Mouse (Mus musculus) heart, embryonic 15.5 days (tissue): ENCODE measurements around the gene 4933427D14Rik. TPM values are rescaled to one million over a fixed set of nuclear protein-coding genes. Genes with fewer than 3 reads are reported as not detected.

Source experiments
- ATAC-seq: fragments of 200-750 bp; cut with Nextera tagmentation; replicated peaks from 2 replicates; pipeline ENCODE4 v1.8.0; 2017; ENCODE audit warnings: low read depth, moderate TSS enrichment; ENCODE audit not compliant: insufficient number of reproducible peaks, insufficient read depth, low FRiP score
- H3K27ac ChIP-seq: fragments of 300-500 bp; sonication (generic); 2 replicates; pipeline ENCODE4 v1.5.1; 2015; ENCODE audit warnings: mild to moderate bottlenecking, inconsistent platforms
- H3K27me3 ChIP-seq: fragments of 300-500 bp; sonication (generic); 2 replicates; pipeline ENCODE4 v1.6.1; 2015; ENCODE audit warnings: inconsistent platforms
- H3K36me3 ChIP-seq: fragments of 300-500 bp; sonication (generic); 2 replicates; pipeline ENCODE4 v1.6.1; 2015; ENCODE audit warnings: mild to moderate bottlenecking, inconsistent platforms
- H3K4me1 ChIP-seq: fragments of 300-500 bp; sonication (generic); replicated peaks from 2 replicates; pipeline ENCODE4 v1.6.1; 2015; ENCODE audit warnings: inconsistent platforms
- H3K4me2 ChIP-seq: fragments of 300-500 bp; sonication (generic); 2 replicates; pipeline ENCODE4 v1.6.1; 2015; ENCODE audit warnings: inconsistent platforms, mild to moderate bottlenecking, moderate library complexity
- H3K4me3 ChIP-seq: fragments of 300-500 bp; sonication (generic); 2 replicates; pipeline ENCODE4 v1.5.1; 2015; ENCODE audit warnings: mild to moderate bottlenecking, inconsistent platforms
- H3K9ac ChIP-seq: fragments of 300-500 bp; sonication (generic); 2 replicates; pipeline ENCODE4 v1.6.1; 2015; ENCODE audit warnings: mild to moderate bottlenecking, inconsistent platforms
- H3K9me3 ChIP-seq: fragments of 300-500 bp; sonication (generic); replicated peaks from 2 replicates; pipeline ENCODE4 v1.6.1; 2016; ENCODE audit warnings: inconsistent platforms
- WGBS: fragments of 180-500 bp; shearing (Covaris S2); methylation state at CpG from one replicate; pipeline ENCODE4 v1.1.7; 2015; ENCODE audit warnings: mixed read lengths; 5-methylcytosine and 5-hydroxymethylcytosine counted together
- polyA plus RNA-seq: library from polyadenylated mRNA; unstranded; fragments of >200 nt; fragmentation: Nextera tagmentation; extraction: Ambion mirVana; gene quantifications from 2 replicates; pipeline ENCODE4 v1.2.1, GENCODE M21; 2015

4933427D14Rik gene
- polyA plus RNA-seq, 1 experiment from 2014 or later: 6.1 TPM

DNA sequence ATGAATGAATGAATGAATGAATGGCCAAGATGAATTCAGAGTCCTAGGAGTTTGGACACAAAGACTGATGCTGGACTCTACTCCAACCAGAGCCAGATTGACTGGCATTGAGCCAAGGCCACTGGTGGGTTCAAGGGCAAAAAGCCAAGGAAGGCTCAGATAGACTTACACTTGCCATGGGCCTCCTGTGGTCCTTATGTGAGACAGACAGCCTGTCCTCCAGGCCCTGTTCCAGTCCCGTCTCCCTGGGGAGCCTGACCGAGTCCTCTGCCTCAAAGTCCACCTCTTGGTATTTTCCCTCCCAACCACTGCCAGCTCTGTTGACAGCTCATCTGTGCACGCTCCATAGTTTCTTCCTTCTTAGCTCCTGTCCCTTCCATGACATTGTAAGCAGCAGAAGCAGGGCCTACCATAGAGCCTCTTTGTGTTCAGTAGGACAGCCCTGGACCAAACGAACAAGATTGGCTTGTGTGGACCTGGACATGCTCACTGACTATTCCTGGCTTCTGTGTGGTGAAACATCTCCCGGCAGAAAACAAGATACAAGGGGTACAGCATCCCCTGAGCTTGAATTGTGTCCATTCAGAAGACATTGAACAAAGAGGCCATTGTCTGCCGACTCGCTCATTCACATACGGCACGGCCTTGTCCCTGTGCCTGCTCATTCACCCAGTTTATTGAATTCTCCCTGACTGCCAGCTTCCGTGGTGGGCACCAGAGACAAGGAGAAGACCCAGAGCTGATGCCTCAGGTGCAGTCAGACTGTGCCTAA lies 18.9 kb upstream of the 4933427D14Rik start:
- no peak overlapping the region for H3K4me2 ChIP-seq
- H3K9ac ChIP-seq: no peak overlapping the region
- 63% methylated on average over 10 of the region's 10 CpGs for WGBS
- no peak overlapping the region for H3K4me3 ChIP-seq
- no peak for ATAC-seq
- H3K27me3 ChIP-seq: peaks cover 3% of the 10 kb centered on the region; the same call in 1 of the 2 replicates
- no peaks in the 10 kb centered on the region for H3K36me3 ChIP-seq
- 0 out of 2 replicates have a peak, but pooled peaks cover 4% of the 10 kb centered on the region for H3K4me1 ChIP-seq
- H3K27ac ChIP-seq: no peak overlapping the region
- no peaks in the 10 kb centered on the region for H3K9me3 ChIP-seq

DNA sequence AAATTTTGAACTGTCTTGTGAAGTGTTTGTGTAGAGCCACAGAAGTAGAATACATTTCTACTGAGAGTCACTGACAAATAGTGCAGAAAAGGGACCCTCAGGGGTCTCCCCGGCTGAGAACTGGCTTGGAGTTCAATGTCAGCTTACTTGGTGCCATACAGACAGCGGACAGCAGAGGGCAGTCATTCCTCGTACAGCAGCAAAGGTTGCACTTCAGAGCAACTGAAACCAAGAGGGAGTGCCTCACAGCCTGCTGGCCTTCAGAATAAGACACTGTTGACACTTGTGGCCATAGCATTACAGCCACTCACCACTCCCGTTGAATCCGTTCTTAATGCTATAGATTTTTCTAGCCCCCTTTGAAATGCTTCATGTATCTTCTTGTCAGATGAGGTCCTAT lies 17.6 kb upstream of the 4933427D14Rik start:
- 9% methylated on average over 5 of the region's 5 CpGs for WGBS

DNA sequence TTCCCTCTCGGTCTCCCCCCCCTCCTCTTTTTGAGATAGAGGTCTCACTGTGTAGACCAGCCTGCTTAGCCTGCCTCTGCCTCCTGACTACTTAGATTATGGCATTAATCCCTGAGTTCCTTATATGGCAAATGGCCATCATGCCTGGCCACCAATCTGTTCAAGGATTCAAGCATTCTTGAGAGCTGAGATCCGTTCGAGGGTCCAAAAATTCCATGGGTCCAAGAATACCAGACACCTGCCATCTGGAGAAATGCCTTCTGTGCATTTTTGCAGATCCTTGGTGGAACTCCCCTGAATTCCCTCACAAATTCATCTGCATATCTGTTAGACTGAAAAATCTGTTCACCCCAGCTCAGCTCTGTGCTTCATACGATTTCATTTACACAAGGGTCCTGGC lies 16.2 kb upstream of the 4933427D14Rik start:
- WGBS: 74% methylated on average over 4 of the region's 4 CpGs
- H3K4me1 ChIP-seq: 0 out of 2 replicates have a peak, but pooled peaks cover 4% of the 10 kb centered on the region
- no peak overlapping the region for H3K4me3 ChIP-seq
- no peak overlapping the region for H3K9ac ChIP-seq
- H3K4me2 ChIP-seq: no peak overlapping the region
- no peak overlapping the region for H3K27ac ChIP-seq
- ATAC-seq: no peak
- H3K27me3 ChIP-seq: peaks cover 1% of the 10 kb centered on the region; the same call in 1 of the 2 replicates
- no peaks in the 10 kb centered on the region for H3K36me3 ChIP-seq
- H3K9me3 ChIP-seq: no peaks in the 10 kb centered on the region

More for the DNA sequence above, 17.6 kb upstream of the 4933427D14Rik start:
- Histone ChIP-seq H3K4me2 (no peak overlapping the region), H3K27ac (no peak overlapping the region), H3K9ac (no peak overlapping the region), H3K36me3 (no peaks in the 10 kb centered on the region), H3K4me1 (0 out of 2 replicates have a peak, but pooled peaks cover 4% of the 10 kb centered on the region), H3K27me3 (peaks cover 3% of the 10 kb centered on the region; the same call in 1 of the 2 replicates), H3K9me3 (no peaks in the 10 kb centered on the region), H3K4me3 (no peak overlapping the region)
- no peak for ATAC-seq

DNA sequence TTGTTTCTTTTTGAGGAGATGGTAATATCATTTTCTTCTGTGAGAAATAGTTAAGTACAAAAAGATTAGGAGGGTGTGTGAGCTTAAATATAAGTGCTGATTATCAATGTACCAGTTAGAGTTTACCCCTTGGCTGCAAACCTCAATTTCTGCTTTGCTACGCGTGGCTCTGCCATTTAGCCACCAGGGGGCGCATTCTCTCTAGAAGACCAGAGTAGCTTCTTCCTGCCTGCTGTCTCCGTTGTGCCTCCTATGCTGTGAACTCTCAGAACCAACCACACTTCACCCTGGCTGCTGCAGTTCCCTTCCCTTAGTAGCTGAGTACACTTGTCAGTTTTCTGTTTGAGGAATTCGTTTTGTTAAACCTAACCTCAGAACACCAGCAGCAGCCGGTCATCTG lies 14.0 kb upstream of the 4933427D14Rik start:
- Histone ChIP-seq H3K9ac (no peak overlapping the region), H3K4me2 (no peak overlapping the region), H3K4me3 (no peak overlapping the region), H3K9me3 (no peaks in the 10 kb centered on the region), H3K27ac (no peak overlapping the region), H3K27me3 (no peaks in the 10 kb centered on the region), H3K4me1 (peaks cover 9% of the 10 kb centered on the region; the same call in 1 of the 2 replicates), H3K36me3 (no peaks in the 10 kb centered on the region)
- ATAC-seq: no peak
- WGBS: 18% methylated on average over 6 of the region's 6 CpGs

DNA sequence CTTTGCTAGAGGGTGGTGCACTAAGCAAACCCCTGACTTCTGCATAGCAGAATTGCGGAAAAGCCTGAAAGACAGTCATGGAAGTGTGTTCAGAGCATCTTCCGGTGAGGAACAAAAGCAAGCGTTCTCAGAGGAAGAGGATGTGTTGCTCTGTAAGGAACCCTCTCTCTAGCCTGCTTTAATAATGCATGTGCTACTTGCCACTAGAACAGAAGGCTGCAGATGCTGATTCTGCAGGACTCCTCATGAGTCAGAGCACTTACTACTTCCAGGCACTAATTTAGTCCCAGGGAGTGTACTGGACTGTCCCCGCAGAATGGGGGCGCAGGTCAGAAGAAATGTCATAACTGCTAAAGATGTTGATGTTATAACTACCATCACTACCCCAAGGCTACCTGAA lies 9.9 kb upstream of the 4933427D14Rik start:
- WGBS: 82% methylated on average over 5 of the region's 5 CpGs
- Histone ChIP-seq H3K4me2 (no peak overlapping the region), H3K27ac (no peak overlapping the region), H3K27me3 (no peaks in the 10 kb centered on the region), H3K9ac (no peak overlapping the region), H3K4me1 (peaks cover 18% of the 10 kb centered on the region), H3K36me3 (peaks cover 2% of the 10 kb centered on the region), H3K9me3 (no peaks in the 10 kb centered on the region), H3K4me3 (no peak overlapping the region)
- ATAC-seq: no peak

DNA sequence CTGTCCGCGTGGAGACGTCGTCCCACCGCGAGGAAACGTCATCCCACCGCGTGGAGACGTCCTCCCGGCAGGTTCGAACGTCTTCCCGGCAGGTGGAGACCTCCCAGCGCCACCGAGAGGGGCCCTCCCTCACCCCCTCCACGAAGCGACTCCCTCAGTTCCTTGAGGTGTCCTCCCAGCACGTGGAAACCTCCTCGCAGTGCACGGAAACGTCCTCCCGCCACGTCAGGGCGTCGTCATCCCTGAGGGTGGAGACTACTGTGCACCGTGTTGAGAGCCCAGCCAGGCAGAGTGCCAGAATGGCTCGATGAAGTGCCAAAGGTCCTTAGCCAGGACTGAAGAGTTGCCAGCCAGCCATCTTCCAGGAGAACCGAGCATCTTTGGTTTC lies 8.1 kb upstream of the 4933427D14Rik start, which contains the start of gene Med31:
TSS of gene Med31 (minus strand) at position 183 of the 388 bp plus-strand sequence.
- no peaks in the 10 kb centered on the region for H3K9me3 ChIP-seq
- H3K36me3 ChIP-seq: peaks cover 18% of the 10 kb centered on the region
- H3K4me2 ChIP-seq: peak within 1 kb of the TSS; percentile 94
- peaks cover 18% of the 10 kb centered on the region for H3K4me1 ChIP-seq
- peak; percentile 69 for ATAC-seq
- H3K27me3 ChIP-seq: no peaks in the 10 kb centered on the region
- H3K27ac ChIP-seq: peak within 1 kb of the TSS; percentile 78
- peak within 1 kb of the TSS; percentile 93 for H3K4me3 ChIP-seq
- WGBS: 2% methylated on average over 29 of the region's 29 CpGs
- H3K9ac ChIP-seq: peak within 1 kb of the TSS; percentile 80

DNA sequence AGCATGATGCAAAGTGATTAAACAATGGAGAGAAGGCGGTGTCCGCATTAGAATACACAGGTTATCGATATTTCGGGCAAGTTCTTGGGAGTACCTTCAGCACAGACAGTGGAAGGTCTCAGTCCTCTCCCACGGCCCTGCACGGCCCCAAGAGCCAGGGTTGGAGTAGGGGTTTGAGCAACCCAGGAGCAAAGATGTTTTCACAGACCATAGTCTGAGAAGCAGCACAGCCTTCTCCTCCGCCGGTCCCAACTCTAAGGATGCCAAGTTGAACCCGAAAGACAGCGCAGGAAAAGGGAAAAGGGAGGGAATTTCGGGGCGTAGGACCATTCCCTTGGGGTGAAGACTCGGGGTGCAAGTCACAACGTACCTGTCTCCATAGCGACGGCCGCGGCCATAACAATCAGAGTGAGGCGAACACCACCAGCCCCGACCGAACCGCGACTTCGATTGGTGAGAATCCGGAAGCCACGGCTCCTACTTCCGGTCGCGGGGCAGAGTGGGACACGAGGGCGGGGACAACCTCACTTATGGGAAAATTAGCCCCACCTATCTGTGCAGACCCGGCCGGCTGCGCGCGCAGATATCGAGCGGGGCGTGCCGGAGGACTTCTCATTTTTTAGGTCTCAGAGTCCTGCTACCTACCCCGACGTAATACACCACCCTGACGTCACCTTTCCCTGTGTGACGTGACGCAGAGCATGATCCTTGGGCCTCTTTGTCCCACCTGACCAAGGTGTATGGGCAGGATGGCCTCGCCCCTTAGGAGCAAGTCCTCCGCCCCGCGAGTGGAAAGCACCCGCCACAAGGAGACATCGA lies 7.5 kb upstream of the 4933427D14Rik start:
- Histone ChIP-seq H3K4me2 (peak overlapping the region; percentile 94), H3K27ac (peak overlapping the region; percentile 78), H3K4me3 (peak overlapping the region; percentile 93), H3K27me3 (no peaks in the 10 kb centered on the region), H3K9me3 (no peaks in the 10 kb centered on the region), H3K9ac (peak overlapping the region; percentile 80), H3K4me1 (peaks cover 18% of the 10 kb centered on the region), H3K36me3 (peaks cover 24% of the 10 kb centered on the region)
- ATAC-seq: peak; percentile 96
- 1% methylated on average over 51 of the region's 51 CpGs for WGBS

DNA sequence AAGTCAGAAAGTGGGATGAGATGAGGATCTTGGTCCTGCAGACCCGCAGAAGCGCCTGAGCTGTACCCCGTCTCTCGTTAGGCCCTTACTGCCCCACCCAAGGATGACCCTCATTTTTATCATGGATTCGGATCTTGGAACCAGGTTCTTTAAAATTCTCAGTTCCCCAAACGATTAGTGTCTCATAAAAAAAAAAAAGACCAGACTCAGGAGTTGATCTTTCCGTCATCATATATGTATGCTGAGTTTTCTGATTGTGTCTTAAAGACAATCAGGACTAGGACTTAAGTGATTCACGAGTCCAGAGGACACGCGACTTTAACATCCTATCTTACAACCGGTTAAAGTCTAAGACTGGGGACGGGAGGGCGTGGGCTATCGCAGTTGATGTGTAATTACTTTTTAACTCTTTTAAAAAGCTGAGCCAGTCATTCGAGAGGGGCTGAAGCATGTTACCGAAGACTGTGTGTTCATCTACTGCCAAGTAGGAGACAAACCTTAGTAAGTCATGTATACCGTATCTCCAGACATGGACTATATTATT lies 647 bp upstream of the 4933427D14Rik start:
- peak overlapping the region; percentile 82 for H3K9ac ChIP-seq
- H3K4me1 ChIP-seq: peaks cover 17% of the 10 kb centered on the region
- H3K4me2 ChIP-seq: peak overlapping the region; percentile 93
- H3K36me3 ChIP-seq: peaks cover 25% of the 10 kb centered on the region
- no peak for ATAC-seq
- 11% methylated on average over 17 of the region's 17 CpGs for WGBS
- no peaks in the 10 kb centered on the region for H3K9me3 ChIP-seq
- no peaks in the 10 kb centered on the region for H3K27me3 ChIP-seq
- peak overlapping the region; percentile 56; the same call in 1 of the 2 replicates for H3K27ac ChIP-seq
- peak overlapping the region; percentile 82 for H3K4me3 ChIP-seq

DNA sequence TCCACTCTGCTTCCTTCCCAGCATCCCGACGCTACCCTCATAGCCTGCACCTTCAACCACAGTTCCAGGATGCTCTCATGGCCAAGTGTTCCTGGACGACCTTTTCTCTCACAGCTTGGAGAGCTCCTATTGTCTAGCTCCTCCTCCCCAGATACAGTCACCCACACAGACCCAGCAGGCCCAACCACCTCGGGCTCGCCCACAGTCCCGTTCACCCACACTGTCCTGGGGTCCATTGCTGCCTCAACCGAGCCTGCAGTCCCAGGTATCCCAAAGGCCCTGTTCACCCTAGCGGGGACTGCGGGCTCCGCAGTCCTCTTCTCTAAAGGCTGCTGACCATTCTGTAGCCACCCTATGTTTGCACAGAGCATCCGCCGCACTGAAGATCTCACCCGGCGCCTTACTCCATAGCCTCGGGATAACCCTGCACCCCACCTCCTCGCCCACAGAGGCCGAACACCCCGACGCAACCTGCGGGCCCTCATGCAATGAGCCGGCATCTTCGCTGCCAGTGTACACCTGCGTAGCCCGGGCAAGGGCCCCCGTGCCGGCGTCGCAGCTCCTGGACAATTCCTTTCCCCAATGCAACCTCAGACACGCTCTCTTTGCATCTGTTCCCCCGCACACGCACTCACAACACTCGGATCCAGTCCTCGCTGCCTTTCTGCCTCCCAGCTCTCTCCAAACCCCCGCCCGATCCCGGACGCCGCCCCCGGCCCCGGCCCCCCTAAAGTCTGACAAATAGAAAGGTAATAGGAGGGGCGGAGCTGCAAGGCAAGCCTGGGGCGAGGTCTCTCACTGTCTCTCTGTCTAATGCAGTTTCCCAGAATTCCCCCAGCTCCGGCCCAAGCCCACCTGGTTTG lies 687 bp downstream of the 4933427D14Rik start, which contains the start of gene Gm43951:
TSS of gene Gm43951 (minus strand) at position 500 of the 863 bp plus-strand sequence.
- ATAC-seq: peak; percentile 36; the same call in 1 of the 2 replicates
- Histone ChIP-seq H3K27me3 (no peaks in the 10 kb centered on the region), H3K36me3 (peaks cover 19% of the 10 kb centered on the region), H3K4me3 (peak within 1 kb of the TSS; percentile 82), H3K27ac (peak within 1 kb of the TSS; percentile 56), H3K4me2 (peak within 1 kb of the TSS; percentile 93), H3K9me3 (no peaks in the 10 kb centered on the region), H3K9ac (peak within 1 kb of the TSS; percentile 82), H3K4me1 (peaks cover 19% of the 10 kb centered on the region)
- WGBS: under 1% methylated on average over 43 of the region's 43 CpGs

DNA sequence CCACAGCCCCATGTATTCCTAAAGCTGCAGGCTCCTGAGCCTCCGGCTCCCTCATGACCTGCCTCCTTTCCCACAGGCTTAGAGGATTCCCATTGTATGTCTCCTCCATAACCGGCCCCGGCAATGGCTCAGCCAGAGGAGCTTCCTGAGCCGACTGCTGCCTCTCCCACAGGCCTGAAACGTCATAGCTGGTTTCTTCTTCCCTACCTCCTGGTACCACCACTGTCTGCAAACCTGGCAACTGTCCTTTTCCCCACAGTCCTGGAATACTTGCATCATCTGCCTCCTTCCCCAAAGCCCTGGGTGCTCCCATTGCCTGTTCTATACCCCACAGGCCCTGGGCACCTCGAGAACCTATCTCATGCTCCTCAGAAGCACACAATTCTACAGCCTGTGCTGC lies 2.0 kb downstream of the 4933427D14Rik start:
- Histone ChIP-seq H3K4me2 (0 out of 2 replicates have a peak overlapping the region, but pooled peaks have one; percentile 93), H3K4me3 (no peak overlapping the region), H3K27me3 (no peaks in the 10 kb centered on the region), H3K9me3 (no peaks in the 10 kb centered on the region), H3K4me1 (peaks cover 19% of the 10 kb centered on the region), H3K9ac (no peak overlapping the region), H3K27ac (no peak overlapping the region), H3K36me3 (peaks cover 10% of the 10 kb centered on the region)
- 84% methylated on average over 6 of the region's 6 CpGs for WGBS
- no peak for ATAC-seq
